Mouse (Mus musculus): ENCODE data around the gene Gabrb1. TPM values are rescaled to one million over a fixed set of nuclear protein-coding genes. Genes with fewer than 3 reads are reported as not detected.

Gene Gabrb1
- polyA plus RNA-seq (2014; fragmentation: Nextera tagmentation; extraction: Ambion mirVana): 26.2 and 31.1 TPM in 2 replicates

DNA sequence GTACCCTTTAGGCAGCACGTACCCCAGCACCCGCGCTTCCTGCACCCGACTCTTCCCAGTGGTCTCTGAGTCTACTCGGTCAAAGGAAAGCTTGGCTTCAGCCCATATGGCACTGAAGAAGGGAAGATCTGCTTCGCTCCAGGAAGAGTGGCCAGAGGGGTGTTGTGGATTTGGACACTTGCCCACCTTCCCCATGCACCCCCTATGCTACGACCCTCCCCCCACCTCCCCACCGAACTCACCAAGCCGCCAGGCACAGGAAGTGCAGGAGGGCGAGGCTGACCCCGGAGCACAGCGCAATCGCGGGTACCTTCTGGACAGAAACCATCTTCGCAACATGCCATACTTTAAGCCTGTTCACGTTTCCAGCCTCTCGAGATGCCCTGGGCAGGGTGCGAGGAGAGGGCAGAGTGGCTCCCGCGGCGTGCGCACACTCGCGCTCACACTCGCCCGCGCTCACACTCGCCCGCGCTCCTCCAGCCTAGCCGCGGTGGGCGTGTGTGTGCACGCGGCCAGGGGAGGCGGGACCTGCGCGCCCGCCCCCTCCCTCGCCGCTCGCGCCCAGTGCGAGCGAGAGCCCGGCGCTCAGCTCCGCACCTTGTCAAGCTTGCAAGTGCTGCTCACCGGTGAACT lies at the start of gene Gabrb1:
Gene Gabrb1, plus strand, starts transcription at position 632 of the 633 bp plus-strand sequence.
- Histone ChIP-seq H3K4me1 (replicated peaks; ENCODE audit: control insufficient read depth, insufficient read depth, low read length) (no peaks in the 10 kb centered on the region), H3K27me3 (ENCODE audit: control insufficient read depth, insufficient read depth, low read length) (peaks cover 15% of the 10 kb centered on the region), H3K36me3 (replicated peaks; ENCODE audit: control insufficient read depth, insufficient read depth) (no peaks in the 10 kb centered on the region), H3K9me3 (ENCODE audit: control insufficient read depth, low read length) (no peaks in the 10 kb centered on the region), H3K27ac (no peak within 1 kb of the TSS), H3K9ac (peak within 1 kb of the TSS; percentile 60), H3K4me2 (replicated peaks) (peak within 1 kb of the TSS; percentile 98), H3K4me3 (replicated peaks; ENCODE audit: low read length) (peak within 1 kb of the TSS; percentile 58)
- peak; percentile 44 for DNase-seq (ENCODE audit: low spot score)
- under 1% methylated on average over 44 of the region's 49 CpGs for WGBS
- peak; percentile 92 for ATAC-seq (ENCODE audit: low FRiP score)

DNA sequence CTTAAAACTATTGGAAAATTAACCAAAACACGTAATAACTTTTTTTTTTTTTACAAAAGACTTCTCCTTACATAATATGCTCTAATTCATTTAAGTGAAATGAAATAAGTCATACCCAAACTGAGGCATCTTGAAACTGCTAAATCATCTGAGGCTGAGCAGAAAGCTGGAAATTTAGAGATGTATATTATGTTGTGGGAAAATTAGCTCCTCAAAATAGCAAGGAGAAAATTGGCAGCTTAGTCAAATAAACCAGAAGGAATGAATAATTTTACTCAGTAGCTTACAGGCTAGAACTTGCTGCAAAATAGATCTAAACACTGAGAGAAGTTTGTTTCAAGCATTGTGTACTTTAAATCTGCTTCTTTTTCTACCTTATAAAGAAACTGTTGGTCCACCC lies 49.2 kb upstream of the Gabrb1 start:
- Histone ChIP-seq H3K9ac (no peak overlapping the region), H3K4me3 (replicated peaks; ENCODE audit: low read length) (no peak overlapping the region), H3K36me3 (replicated peaks; ENCODE audit: control insufficient read depth, insufficient read depth) (no peaks in the 10 kb centered on the region), H3K4me1 (replicated peaks; ENCODE audit: control insufficient read depth, insufficient read depth, low read length) (peaks cover 9% of the 10 kb centered on the region; the same call in 1 of the 2 replicates), H3K27ac (no peak overlapping the region), H3K9me3 (ENCODE audit: control insufficient read depth, low read length) (no peaks in the 10 kb centered on the region), H3K27me3 (ENCODE audit: control insufficient read depth, insufficient read depth, low read length) (no peaks in the 10 kb centered on the region), H3K4me2 (replicated peaks) (no peak overlapping the region)
- DNase-seq (ENCODE audit: low spot score) (no peak), ATAC-seq (ENCODE audit: low FRiP score) (no peak)
- WGBS: 93% methylated on average over 1 of the region's 1 CpGs

DNA sequence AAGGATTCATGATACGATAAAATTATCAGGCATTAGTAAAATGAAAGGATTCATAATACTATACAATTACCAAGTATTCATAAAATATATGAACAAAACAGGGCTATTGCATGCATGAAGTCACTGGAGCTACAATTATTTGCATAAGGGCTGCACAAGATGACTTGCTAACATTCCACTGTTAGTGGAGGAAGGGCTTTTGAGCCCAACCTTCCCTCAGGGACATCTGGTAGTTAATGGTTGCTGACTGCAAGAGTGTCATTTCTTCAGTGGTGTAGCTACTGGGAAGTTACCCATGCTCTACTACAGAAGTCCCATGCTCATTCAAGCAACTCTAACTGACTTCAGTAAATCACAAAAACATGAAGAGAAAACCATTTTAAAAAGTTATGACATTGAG lies 43.6 kb upstream of the Gabrb1 start:
- Histone ChIP-seq H3K4me3 (replicated peaks; ENCODE audit: low read length) (no peak overlapping the region), H3K9ac (no peak overlapping the region), H3K36me3 (replicated peaks; ENCODE audit: control insufficient read depth, insufficient read depth) (no peaks in the 10 kb centered on the region), H3K9me3 (ENCODE audit: control insufficient read depth, low read length) (no peaks in the 10 kb centered on the region), H3K4me2 (replicated peaks) (no peak overlapping the region), H3K27me3 (ENCODE audit: control insufficient read depth, insufficient read depth, low read length) (no peaks in the 10 kb centered on the region), H3K27ac (no peak overlapping the region), H3K4me1 (replicated peaks; ENCODE audit: control insufficient read depth, insufficient read depth, low read length) (no peaks in the 10 kb centered on the region)
- DNase-seq (ENCODE audit: low spot score): no peak
- WGBS: 80% methylated on average over 1 of the region's 1 CpGs
- ATAC-seq (ENCODE audit: low FRiP score): no peak

DNA sequence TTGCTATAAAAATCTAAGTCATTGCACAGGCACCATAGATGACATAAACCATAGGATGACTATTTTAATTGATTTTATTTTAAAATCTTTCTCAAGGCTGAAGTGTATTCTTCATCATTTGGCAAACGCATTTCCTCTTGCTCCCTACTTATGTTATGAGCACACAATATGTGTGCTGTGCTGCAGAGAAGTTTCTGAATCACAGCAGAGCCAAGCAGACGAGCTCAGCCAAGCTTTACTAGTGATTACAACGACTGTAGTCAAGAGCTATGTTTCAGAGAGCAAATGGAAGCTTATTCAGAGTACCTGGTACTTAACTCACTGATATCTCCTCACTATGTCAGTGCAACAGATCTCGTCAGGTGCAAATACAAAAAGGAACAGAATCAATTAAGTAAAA lies 41.2 kb upstream of the Gabrb1 start:
- Histone ChIP-seq H3K9me3 (ENCODE audit: control insufficient read depth, low read length) (no peaks in the 10 kb centered on the region), H3K36me3 (replicated peaks; ENCODE audit: control insufficient read depth, insufficient read depth) (no peaks in the 10 kb centered on the region), H3K9ac (no peak overlapping the region), H3K27me3 (ENCODE audit: control insufficient read depth, insufficient read depth, low read length) (no peaks in the 10 kb centered on the region), H3K4me2 (replicated peaks) (no peak overlapping the region), H3K4me3 (replicated peaks; ENCODE audit: low read length) (no peak overlapping the region), H3K4me1 (replicated peaks; ENCODE audit: control insufficient read depth, insufficient read depth, low read length) (no peaks in the 10 kb centered on the region), H3K27ac (no peak overlapping the region)
- no peak for ATAC-seq (ENCODE audit: low FRiP score)
- no peak for DNase-seq (ENCODE audit: low spot score)
- 75% methylated on average over 4 of the region's 4 CpGs for WGBS

DNA sequence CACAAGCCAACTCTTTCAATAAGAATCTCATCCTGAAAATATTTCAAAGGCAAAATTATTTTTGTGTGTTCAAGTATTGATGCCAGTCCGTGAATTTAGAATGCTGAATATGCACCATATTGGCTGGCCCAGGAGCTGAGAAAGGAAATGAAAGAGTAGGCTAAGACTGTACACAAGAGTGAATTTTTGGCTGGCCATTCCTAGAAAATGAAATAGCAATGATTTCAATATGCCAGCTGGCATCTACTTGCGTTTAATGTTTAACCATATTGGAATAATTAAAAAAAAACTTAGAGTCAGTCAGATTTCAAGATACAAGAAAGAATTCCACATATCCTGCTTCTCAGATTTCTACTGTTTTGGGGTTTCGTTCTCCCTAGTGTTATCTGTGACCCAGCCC lies 30.1 kb upstream of the Gabrb1 start:
- ATAC-seq (ENCODE audit: low FRiP score): no peak
- no peaks in the 10 kb centered on the region for H3K4me1 ChIP-seq (replicated peaks; ENCODE audit: control insufficient read depth, insufficient read depth, low read length)
- no peak overlapping the region for H3K4me2 ChIP-seq (replicated peaks)
- no peak overlapping the region for H3K27ac ChIP-seq
- H3K4me3 ChIP-seq (replicated peaks; ENCODE audit: low read length): no peak overlapping the region
- DNase-seq (ENCODE audit: low spot score): no peak
- no peak overlapping the region for H3K9ac ChIP-seq
- WGBS: 97% methylated on average over 3 of the region's 3 CpGs
- no peaks in the 10 kb centered on the region for H3K9me3 ChIP-seq (ENCODE audit: control insufficient read depth, low read length)
- no peaks in the 10 kb centered on the region for H3K36me3 ChIP-seq (replicated peaks; ENCODE audit: control insufficient read depth, insufficient read depth)
- H3K27me3 ChIP-seq (ENCODE audit: control insufficient read depth, insufficient read depth, low read length): no peaks in the 10 kb centered on the region

DNA sequence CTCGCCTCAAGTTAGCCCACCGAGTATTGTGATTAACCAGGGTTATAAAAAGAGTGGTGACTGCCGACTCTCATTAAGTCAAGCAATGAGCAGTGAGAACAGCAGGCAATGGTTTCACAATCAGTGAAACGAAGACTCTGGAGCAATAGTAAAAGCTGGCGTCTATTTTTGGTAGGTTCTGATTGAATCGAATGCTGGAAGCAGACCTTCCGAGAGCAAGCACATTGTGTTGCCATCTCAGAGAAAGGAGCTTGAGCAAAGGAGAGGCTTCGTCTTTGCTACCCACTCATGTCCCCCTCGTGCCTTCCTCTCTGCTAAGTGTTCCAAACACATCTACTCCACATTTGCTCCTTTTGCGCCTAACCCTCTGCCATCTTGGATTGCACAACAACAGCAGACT lies 18.1 kb upstream of the Gabrb1 start:
- H3K4me1 ChIP-seq (replicated peaks; ENCODE audit: control insufficient read depth, insufficient read depth, low read length): no peaks in the 10 kb centered on the region
- no peak overlapping the region for H3K9ac ChIP-seq
- no peaks in the 10 kb centered on the region for H3K9me3 ChIP-seq (ENCODE audit: control insufficient read depth, low read length)
- H3K27me3 ChIP-seq (ENCODE audit: control insufficient read depth, insufficient read depth, low read length): no peaks in the 10 kb centered on the region
- no peak for ATAC-seq (ENCODE audit: low FRiP score)
- no peak overlapping the region for H3K4me2 ChIP-seq (replicated peaks)
- H3K27ac ChIP-seq: no peak overlapping the region
- no peaks in the 10 kb centered on the region for H3K36me3 ChIP-seq (replicated peaks; ENCODE audit: control insufficient read depth, insufficient read depth)
- no peak for DNase-seq (ENCODE audit: low spot score)
- no peak overlapping the region for H3K4me3 ChIP-seq (replicated peaks; ENCODE audit: low read length)
- WGBS: 85% methylated on average over 10 of the region's 10 CpGs

DNA sequence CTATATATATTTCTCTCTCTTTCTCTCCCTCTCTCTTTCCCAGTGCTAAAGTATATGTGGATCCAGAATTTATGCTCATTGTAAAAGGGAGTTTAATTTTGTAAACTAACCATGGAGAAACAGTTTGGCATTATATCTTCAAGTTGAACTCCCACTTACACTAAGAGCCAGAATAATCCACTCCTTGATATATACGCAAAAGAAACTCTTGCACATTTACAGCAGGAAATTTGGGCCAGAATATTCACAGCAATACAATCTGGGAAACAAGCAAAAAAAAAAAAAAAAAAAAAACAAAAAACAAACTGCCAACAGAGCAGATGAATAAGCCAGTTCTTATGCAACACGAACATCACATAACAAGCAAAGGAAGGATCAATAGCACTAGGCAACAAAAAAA lies 9.8 kb upstream of the Gabrb1 start:
- H3K36me3 ChIP-seq (replicated peaks; ENCODE audit: control insufficient read depth, insufficient read depth): no peaks in the 10 kb centered on the region
- DNase-seq (ENCODE audit: low spot score) (no peak), ATAC-seq (ENCODE audit: low FRiP score) (no peak)
- H3K4me3 ChIP-seq (replicated peaks; ENCODE audit: low read length): no peak overlapping the region
- H3K9me3 ChIP-seq (ENCODE audit: control insufficient read depth, low read length): no peaks in the 10 kb centered on the region
- WGBS: 69% methylated on average over 2 of the region's 2 CpGs
- no peaks in the 10 kb centered on the region for H3K27me3 ChIP-seq (ENCODE audit: control insufficient read depth, insufficient read depth, low read length)
- H3K4me2 ChIP-seq (replicated peaks): no peak overlapping the region
- no peaks in the 10 kb centered on the region for H3K4me1 ChIP-seq (replicated peaks; ENCODE audit: control insufficient read depth, insufficient read depth, low read length)
- H3K27ac ChIP-seq: no peak overlapping the region
- no peak overlapping the region for H3K9ac ChIP-seq

DNA sequence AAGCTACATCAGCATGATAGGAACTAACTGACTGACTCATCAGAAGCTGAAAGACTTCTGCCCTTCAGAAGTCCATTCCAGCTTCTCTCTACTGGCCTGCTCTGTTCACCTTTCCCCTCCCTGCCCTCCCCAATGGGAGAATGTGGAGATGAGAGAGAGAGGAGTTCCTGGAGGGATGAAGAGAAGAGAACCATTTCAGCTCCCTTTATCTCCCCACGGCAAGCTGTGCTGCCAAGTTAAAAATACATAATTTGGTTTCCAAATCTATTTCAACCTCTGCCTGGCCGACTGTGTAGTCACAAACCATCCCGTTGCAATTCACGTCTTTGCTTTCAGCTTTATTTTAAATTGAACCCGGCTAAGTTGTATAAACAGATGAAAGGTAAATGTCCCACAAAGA lies 3.9 kb upstream of the Gabrb1 start:
- Histone ChIP-seq H3K4me1 (replicated peaks; ENCODE audit: control insufficient read depth, insufficient read depth, low read length) (no peaks in the 10 kb centered on the region), H3K27ac (no peak overlapping the region), H3K27me3 (ENCODE audit: control insufficient read depth, insufficient read depth, low read length) (peaks cover 15% of the 10 kb centered on the region), H3K4me3 (replicated peaks; ENCODE audit: low read length) (no peak overlapping the region), H3K36me3 (replicated peaks; ENCODE audit: control insufficient read depth, insufficient read depth) (no peaks in the 10 kb centered on the region), H3K9me3 (ENCODE audit: control insufficient read depth, low read length) (no peaks in the 10 kb centered on the region), H3K4me2 (replicated peaks) (no peak overlapping the region), H3K9ac (no peak overlapping the region)
- ATAC-seq (ENCODE audit: low FRiP score) (no peak), DNase-seq (ENCODE audit: low spot score) (no peak)
- WGBS: 90% methylated on average over 5 of the region's 5 CpGs

DNA sequence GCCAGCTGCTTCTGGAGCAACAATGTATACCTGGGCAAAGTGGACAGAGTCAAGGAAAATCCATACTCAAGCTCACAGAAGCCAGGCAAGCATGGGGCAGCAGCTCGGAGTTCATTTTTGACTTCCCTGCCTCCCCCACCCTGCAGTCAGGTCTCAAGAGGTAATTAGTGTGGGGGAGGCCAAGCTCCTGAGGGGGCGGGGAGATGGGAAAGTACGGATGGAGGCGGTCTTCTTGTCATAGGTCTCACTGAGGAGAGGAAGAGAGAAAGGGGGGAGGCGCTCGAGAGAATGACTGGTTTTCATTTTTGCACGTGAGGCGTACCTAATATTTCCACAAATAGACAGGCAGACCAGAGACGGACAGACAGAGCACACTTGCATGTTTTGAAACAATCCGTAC lies 1.1 kb upstream of the Gabrb1 start:
- DNase-seq (ENCODE audit: low spot score) (no peak), ATAC-seq (ENCODE audit: low FRiP score) (no peak)
- Histone ChIP-seq H3K27ac (no peak overlapping the region), H3K4me3 (replicated peaks; ENCODE audit: low read length) (peak overlapping the region; percentile 58), H3K4me2 (replicated peaks) (peak overlapping the region; percentile 98), H3K9me3 (ENCODE audit: control insufficient read depth, low read length) (no peaks in the 10 kb centered on the region), H3K4me1 (replicated peaks; ENCODE audit: control insufficient read depth, insufficient read depth, low read length) (no peaks in the 10 kb centered on the region), H3K36me3 (replicated peaks; ENCODE audit: control insufficient read depth, insufficient read depth) (no peaks in the 10 kb centered on the region), H3K27me3 (ENCODE audit: control insufficient read depth, insufficient read depth, low read length) (peaks cover 15% of the 10 kb centered on the region), H3K9ac (peak overlapping the region; percentile 60; the same call in 1 of the 2 replicates)
- WGBS: 3% methylated on average over 10 of the region's 10 CpGs

DNA sequence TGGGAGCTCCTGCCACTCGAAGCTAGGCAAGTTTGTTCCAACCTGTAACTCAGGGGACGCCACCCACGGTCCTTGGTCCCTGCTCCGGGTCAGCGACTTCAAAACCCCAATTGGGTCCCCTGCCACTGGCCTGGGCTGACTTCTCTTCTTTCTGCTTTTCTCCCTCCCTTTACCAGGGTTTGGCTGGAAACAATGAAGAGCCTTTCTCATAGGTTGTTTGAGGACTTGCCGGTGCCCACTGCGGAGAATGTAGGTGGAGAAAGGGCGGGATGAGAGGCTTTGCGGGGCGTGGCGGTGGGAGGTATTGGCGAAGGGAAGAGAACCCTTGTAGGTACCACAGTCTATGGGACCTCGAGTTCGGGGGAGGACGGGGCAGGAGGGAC lies 193 bp downstream of the Gabrb1 start, which contains the start of gene Gabra4:
Gene Gabra4, minus strand, starts transcription at position 194 of the 383 bp plus-strand sequence.
- ATAC-seq (ENCODE audit: low FRiP score): peak; percentile 49
- H3K27ac ChIP-seq: no peak within 1 kb of the TSS
- peak within 1 kb of the TSS; percentile 98 for H3K4me2 ChIP-seq (replicated peaks)

More for the DNA sequence above, 193 bp downstream of the Gabrb1 start, which contains the start of gene Gabra4:
- DNase-seq (ENCODE audit: low spot score): no peak
- 1% methylated on average over 15 of the region's 15 CpGs for WGBS
- H3K4me1 ChIP-seq (replicated peaks; ENCODE audit: control insufficient read depth, insufficient read depth, low read length): no peaks in the 10 kb centered on the region
- H3K9me3 ChIP-seq (ENCODE audit: control insufficient read depth, low read length): no peaks in the 10 kb centered on the region
- H3K9ac ChIP-seq: peak within 1 kb of the TSS; percentile 60
- H3K27me3 ChIP-seq (ENCODE audit: control insufficient read depth, insufficient read depth, low read length): peaks cover 15% of the 10 kb centered on the region
- H3K36me3 ChIP-seq (replicated peaks; ENCODE audit: control insufficient read depth, insufficient read depth): no peaks in the 10 kb centered on the region
- H3K4me3 ChIP-seq (replicated peaks; ENCODE audit: low read length): peak within 1 kb of the TSS; percentile 58

Measured in hindbrain, embryonic 14.5 days (tissue).